Mouse (Mus musculus): Measurements from ENCODE around the gene Six4.

- no peak for TF ChIP-seq CTCF (IDR thresholded peaks at IDR 0.05; ENCODE audit: low read depth)
- no peak for TF ChIP-seq EP300 (IDR thresholded peaks at IDR 0.05; ENCODE audit: low read depth)
Observed at GRCm38 (mm10) chr12:73083773-73084172, 29.5 kb downstream of the Six4 start.
